Mouse (Mus musculus) left cerebral cortex, postnatal 36 days (tissue): ENCODE measurements at regions not wholly inside any gene's neighbourhood (a gene's known extent, or its start where the extent isn't known, plus 50 kb on each side); places are given as distances from the start of the nearest gene placed in this dataset.

Experiments used
- DNase-seq, 2 experiments: peaks; one replicate each; pipeline ENCODE4 v3.0.0; 2021 to 2022; ENCODE audit warnings: low spot score in 2 of 2, mixed read lengths in 1 of 2
- intact Hi-C: fragments of 180-260 bp; cut with DNase I; formaldehyde crosslinking; loops from one replicate; pipeline ENCODE4 v1.15.1; 2025

GRCm38 (mm10) chr3:115766153-115766552 lies 51.3 kb upstream of the S1pr1 start:
- intact Hi-C loops = loop anchor here (5.0 kb wide), 1 partner anchor 54 kb away; no protein-coding TSS in a partner anchor
- DNase-seq = no peak

- DNase-seq = no peak
- intact Hi-C loops = loop anchor here (5.0 kb wide), 1 partner anchor 56 kb away; no protein-coding TSS in a partner anchor
These were observed 53.4 kb upstream of the S1pr1 start for GRCm38 (mm10) chr3:115768290-115768689.

GRCm38 (mm10) chr3:115768761-115769530 lies 54.1 kb upstream of the S1pr1 start:
- DNase-seq = no peak

GRCm38 (mm10) chr3:115772676-115773075 lies 57.8 kb upstream of the S1pr1 start:
- no peak for DNase-seq
- intact Hi-C loops = no loop called here

More at GRCm38 (mm10) chr3:115768761-115769530, 54.1 kb upstream of the S1pr1 start:
- intact Hi-C loops = loop anchor here (5.0 kb wide), 1 partner anchor 57 kb away; no protein-coding TSS in a partner anchor

GRCm38 (mm10) chr3:115774321-115774720 lies 59.4 kb upstream of the S1pr1 start:
- intact Hi-C loops = no loop called here
- no peak for DNase-seq

- intact Hi-C loops = no loop called here
- no peak for DNase-seq
These were observed 59.9 kb upstream of the S1pr1 start for GRCm38 (mm10) chr3:115774723-115775122.

- no peak for DNase-seq
- intact Hi-C loops = no loop called here
These were observed 64.4 kb upstream of the S1pr1 start for GRCm38 (mm10) chr3:115779144-115779890.

- intact Hi-C loops = no loop called here
- DNase-seq = no peak
These were observed 65.0 kb upstream of the S1pr1 start for GRCm38 (mm10) chr3:115779906-115780305.

GRCm38 (mm10) chr3:115782726-115783125 lies 67.9 kb upstream of the S1pr1 start:
- DNase-seq = no peak
- intact Hi-C loops = no loop called here

- no peak for DNase-seq
- intact Hi-C loops = no loop called here
These were observed 72.5 kb upstream of the S1pr1 start for GRCm38 (mm10) chr3:115787360-115787759.

GRCm38 (mm10) chr3:115788525-115788924 lies 73.7 kb upstream of the S1pr1 start:
- DNase-seq = no peak
- intact Hi-C loops = no loop called here

- DNase-seq = no peak
- intact Hi-C loops = no loop called here
These were observed 74.2 kb upstream of the S1pr1 start for GRCm38 (mm10) chr3:115789063-115789462.

GRCm38 (mm10) chr3:115792606-115793005 lies 77.7 kb upstream of the S1pr1 start:
- no peak for DNase-seq
- intact Hi-C loops = no loop called here

GRCm38 (mm10) chr3:115793344-115794059 lies 78.6 kb upstream of the S1pr1 start:
- intact Hi-C loops = no loop called here
- DNase-seq = no peak

- intact Hi-C loops = no loop called here
- DNase-seq = no peak
These were observed 84.5 kb upstream of the S1pr1 start for GRCm38 (mm10) chr3:115799326-115799725.

GRCm38 (mm10) chr3:115799981-115800380 lies 85.1 kb upstream of the S1pr1 start:
- intact Hi-C loops = no loop called here
- no peak for DNase-seq

GRCm38 (mm10) chr3:115800873-115801272 lies 86.0 kb upstream of the S1pr1 start:
- intact Hi-C loops = no loop called here
- no peak for DNase-seq

GRCm38 (mm10) chr3:115801581-115802200 lies 85.9 kb upstream of the Dph5 start:
- no peak for DNase-seq
- intact Hi-C loops = no loop called here

GRCm38 (mm10) chr3:115804616-115805015 lies 83.0 kb upstream of the Dph5 start:
- intact Hi-C loops = no loop called here

GRCm38 (mm10) chr3:115807032-115807431 lies 80.6 kb upstream of the Dph5 start:
- intact Hi-C loops = no loop called here
- no peak for DNase-seq

More at GRCm38 (mm10) chr3:115804616-115805015, 83.0 kb upstream of the Dph5 start:
- no peak for DNase-seq
